Mouse (Mus musculus): ENCODE results near the gene Nxpe3. TPM values are rescaled to one million over a fixed set of nuclear protein-coding genes. Genes with fewer than 3 reads are reported as not detected.
"Not testable (repeated sequence)": the region's sequence is repeated elsewhere in the genome, so short reads cannot be mapped to it uniquely, and the experiment has no call there.

Gene Nxpe3
- polyA plus RNA-seq, 1 experiment: 3.5 TPM

GRCm38 (mm10) chr16:55888584-55888960, 6.5 kb downstream of the Nxpe3 start:
- TF ChIP-seq POLR2A (IDR thresholded peaks at IDR 0.05; ENCODE audit: borderline replicate concordance, extremely low read depth, insufficient read depth, insufficient read length, poor library complexity, severe bottlenecking) (no peak), CTCF (IDR thresholded peaks at IDR 0.05; ENCODE audit: borderline replicate concordance, extremely low read depth, insufficient read depth, insufficient read length) (no peak)
- no peak for DNase-seq (ENCODE audit: low read depth)

DNA sequence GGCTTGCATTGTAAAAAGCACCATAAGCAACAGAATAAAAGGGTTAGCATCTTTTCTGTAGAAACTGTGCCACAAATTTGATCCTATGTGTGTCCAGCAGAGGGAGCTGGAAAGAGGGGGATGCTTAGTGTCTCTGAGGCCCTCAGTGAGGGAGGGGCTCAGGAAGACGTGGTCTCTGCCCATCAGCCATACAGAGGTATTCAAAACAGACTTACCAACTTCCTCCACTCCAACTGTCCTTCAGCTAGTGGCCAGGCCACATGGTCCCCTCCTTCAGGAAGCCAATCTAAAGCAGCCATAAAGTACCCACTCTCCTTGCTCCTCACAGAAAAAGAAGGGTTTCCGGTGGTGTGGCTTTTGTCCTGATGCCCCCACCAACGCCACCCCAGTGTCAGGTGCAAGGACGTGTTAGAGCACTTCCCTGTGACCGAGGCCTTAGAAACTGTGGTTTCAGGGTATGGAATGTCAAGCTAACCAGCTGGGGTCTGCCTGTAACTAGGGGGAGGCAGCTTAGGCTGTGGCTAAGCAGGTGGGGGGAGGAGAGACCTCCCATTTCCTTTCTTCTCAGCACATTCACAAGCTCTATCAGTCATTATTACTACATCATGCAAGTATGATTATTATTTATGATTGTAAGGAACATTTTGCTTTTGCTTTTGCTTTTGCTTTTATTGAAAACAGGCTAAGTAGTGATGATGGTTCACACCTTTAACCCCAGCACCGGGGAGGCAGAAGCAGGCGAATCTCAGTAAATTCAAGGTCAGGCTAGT, 7.1 kb downstream of the Nxpe3 start:
- TF ChIP-seq CTCF (IDR thresholded peaks at IDR 0.05; ENCODE audit: borderline replicate concordance, extremely low read depth, insufficient read depth, insufficient read length) (peak; percentile 40; the same call in 1 of the 2 replicates), POLR2A (IDR thresholded peaks at IDR 0.05; ENCODE audit: borderline replicate concordance, extremely low read depth, insufficient read depth, insufficient read length, poor library complexity, severe bottlenecking) (no peak)
- no peak for DNase-seq (ENCODE audit: low read depth)

DNA sequence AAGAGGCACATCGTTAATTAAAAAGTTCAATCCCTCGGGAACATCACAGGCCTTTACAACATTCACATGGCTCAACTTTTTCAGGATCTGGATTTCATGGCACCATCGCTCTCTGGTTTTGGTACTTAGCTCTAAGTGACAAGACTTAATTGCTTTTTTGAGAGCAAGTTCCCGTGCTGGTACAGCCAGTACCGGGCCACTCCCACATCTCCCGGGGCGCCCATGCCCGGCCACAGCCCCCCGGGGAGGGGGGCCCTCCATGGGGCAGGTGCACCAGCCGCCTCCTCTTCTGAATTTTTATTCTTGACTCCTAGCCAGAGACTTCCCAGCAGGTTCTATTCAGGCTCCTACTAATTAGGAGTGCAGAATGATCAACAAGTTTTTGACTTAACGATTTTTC, 10.8 kb downstream of the Nxpe3 start:
- TF ChIP-seq POLR2A (IDR thresholded peaks at IDR 0.05; ENCODE audit: borderline replicate concordance, extremely low read depth, insufficient read depth, insufficient read length, poor library complexity, severe bottlenecking) (no peak), CTCF (IDR thresholded peaks at IDR 0.05; ENCODE audit: borderline replicate concordance, extremely low read depth, insufficient read depth, insufficient read length) (no peak)
- no peak for DNase-seq (ENCODE audit: low read depth)

GRCm38 (mm10) chr16:55876025-55876424, 19.1 kb downstream of the Nxpe3 start:
- TF ChIP-seq POLR2A (IDR thresholded peaks at IDR 0.05; ENCODE audit: borderline replicate concordance, extremely low read depth, insufficient read depth, insufficient read length, poor library complexity, severe bottlenecking): no peak
- no peak for TF ChIP-seq CTCF (IDR thresholded peaks at IDR 0.05; ENCODE audit: borderline replicate concordance, extremely low read depth, insufficient read depth, insufficient read length)
- no peak for DNase-seq (ENCODE audit: low read depth)

DNA sequence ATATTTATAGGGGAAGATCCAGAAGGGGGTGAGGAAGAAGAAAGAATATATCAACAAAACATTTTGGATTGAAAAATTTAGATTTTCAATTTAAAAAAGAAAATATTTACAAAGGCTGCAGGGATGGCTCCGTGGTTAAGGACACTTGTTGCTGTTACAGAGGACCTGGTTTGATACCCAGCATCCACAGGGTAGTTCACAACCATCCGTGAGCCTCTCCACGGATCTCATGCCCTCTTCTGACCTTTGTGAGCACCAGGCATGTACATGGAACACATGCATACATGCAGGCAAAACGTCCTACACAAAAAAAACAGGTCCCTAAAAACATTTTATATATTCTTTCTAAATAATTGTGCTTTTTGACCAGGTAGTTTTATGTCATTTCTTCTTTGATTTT, 31.3 kb downstream of the Nxpe3 start:
- DNase-seq (ENCODE audit: low read depth): no peak
- TF ChIP-seq CTCF (IDR thresholded peaks at IDR 0.05; ENCODE audit: borderline replicate concordance, extremely low read depth, insufficient read depth, insufficient read length): no peak
- no peak for TF ChIP-seq POLR2A (IDR thresholded peaks at IDR 0.05; ENCODE audit: borderline replicate concordance, extremely low read depth, insufficient read depth, insufficient read length, poor library complexity, severe bottlenecking)

DNA sequence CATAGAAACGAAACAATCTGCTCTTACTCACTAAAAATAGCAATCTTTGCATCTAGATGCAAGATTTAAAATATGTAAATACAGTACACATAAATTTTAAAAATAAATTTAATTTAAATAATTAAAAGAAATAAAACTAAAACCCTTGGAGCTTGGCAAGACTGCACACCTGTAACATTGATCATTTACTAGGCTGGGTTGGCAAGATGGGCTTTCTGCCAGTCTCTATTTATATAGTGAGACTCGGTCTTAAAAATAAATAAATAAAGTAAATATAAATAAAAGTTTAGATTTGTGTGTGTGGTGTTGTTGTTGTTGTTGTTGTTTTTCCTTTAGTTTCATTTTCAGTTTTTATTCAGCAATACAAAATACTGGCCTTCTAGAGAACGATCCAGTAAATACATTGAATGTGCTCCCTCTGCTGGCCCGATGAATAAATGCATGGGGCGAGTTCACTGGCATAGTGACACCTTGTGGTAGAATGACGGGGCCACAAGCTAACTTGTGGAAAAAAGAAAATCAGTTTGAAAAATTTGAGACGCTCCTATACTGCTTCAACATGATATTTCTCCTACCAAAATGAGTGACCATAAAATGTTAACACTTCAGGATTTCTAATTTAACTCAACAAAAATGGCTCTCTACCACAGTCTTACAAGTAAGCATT, 31.8 kb downstream of the Nxpe3 start:
- DNase-seq (ENCODE audit: low read depth): peak; percentile 87
- TF ChIP-seq POLR2A (IDR thresholded peaks at IDR 0.05; ENCODE audit: borderline replicate concordance, extremely low read depth, insufficient read depth, insufficient read length, poor library complexity, severe bottlenecking) (no peak), CTCF (IDR thresholded peaks at IDR 0.05; ENCODE audit: borderline replicate concordance, extremely low read depth, insufficient read depth, insufficient read length) (peak; percentile 93)

- TF ChIP-seq POLR2A (IDR thresholded peaks at IDR 0.05; ENCODE audit: borderline replicate concordance, extremely low read depth, insufficient read depth, insufficient read length, poor library complexity, severe bottlenecking) (no peak), CTCF (IDR thresholded peaks at IDR 0.05; ENCODE audit: borderline replicate concordance, extremely low read depth, insufficient read depth, insufficient read length) (no peak)
- DNase-seq (ENCODE audit: low read depth): peak; percentile 42
Observed at GRCm38 (mm10) chr16:55861104-55861503, 34.0 kb downstream of the Nxpe3 start.

- DNase-seq (ENCODE audit: low read depth): not testable (repeated sequence)
Observed at GRCm38 (mm10) chr16:55859421-55859820, 35.7 kb downstream of the Nxpe3 start.

- DNase-seq (ENCODE audit: low read depth): peak; percentile 54
- TF ChIP-seq POLR2A (IDR thresholded peaks at IDR 0.05; ENCODE audit: borderline replicate concordance, extremely low read depth, insufficient read depth, insufficient read length, poor library complexity, severe bottlenecking) (no peak), CTCF (IDR thresholded peaks at IDR 0.05; ENCODE audit: borderline replicate concordance, extremely low read depth, insufficient read depth, insufficient read length) (peak; percentile 67)
Observed at GRCm38 (mm10) chr16:55858465-55858864, 36.6 kb downstream of the Nxpe3 start.

- DNase-seq (ENCODE audit: low read depth): peak; percentile 93
- TF ChIP-seq CTCF (IDR thresholded peaks at IDR 0.05; ENCODE audit: borderline replicate concordance, extremely low read depth, insufficient read depth, insufficient read length) (peak; percentile 79; the same call in 1 of the 2 replicates), POLR2A (IDR thresholded peaks at IDR 0.05; ENCODE audit: borderline replicate concordance, extremely low read depth, insufficient read depth, insufficient read length, poor library complexity, severe bottlenecking) (no peak)
Observed at GRCm38 (mm10) chr16:55852943-55853727, 42.0 kb downstream of the Nxpe3 start.

DNA sequence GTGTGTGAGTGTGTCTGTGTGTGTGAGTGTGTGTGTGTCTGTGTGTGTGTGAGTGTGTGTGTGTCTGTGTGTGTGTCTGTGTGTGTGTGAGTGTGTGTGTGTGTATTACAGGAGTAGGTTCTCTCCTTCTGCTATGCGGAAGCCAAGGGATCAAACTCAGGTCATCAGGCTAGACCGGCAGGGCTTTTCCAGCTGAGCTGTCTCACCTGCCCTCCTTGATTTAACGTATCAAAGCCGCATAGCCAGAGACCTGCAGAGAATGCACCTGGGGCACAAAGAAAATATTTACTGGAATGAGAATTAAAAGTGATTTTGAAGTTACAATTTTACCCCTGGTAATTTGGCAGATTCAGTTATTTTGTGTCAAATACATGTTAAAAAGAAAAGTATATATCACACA, 42.6 kb downstream of the Nxpe3 start:
- TF ChIP-seq CTCF (IDR thresholded peaks at IDR 0.05; ENCODE audit: borderline replicate concordance, extremely low read depth, insufficient read depth, insufficient read length) (no peak), POLR2A (IDR thresholded peaks at IDR 0.05; ENCODE audit: borderline replicate concordance, extremely low read depth, insufficient read depth, insufficient read length, poor library complexity, severe bottlenecking) (no peak)
- DNase-seq (ENCODE audit: low read depth): no peak

All from brain, embryonic 14.5 days (tissue).